Mouse (Mus musculus) ES-E14 (cell line): ENCODE results near the gene Plch1. TPM values are rescaled to one million over a fixed set of nuclear protein-coding genes. Genes with fewer than 3 reads are reported as not detected.

Source experiments
- DNase-seq: peaks from one replicate; pipeline ENCODE4 v3.0.0-alpha.2; 2013; ENCODE audit warnings: low read depth, low spot score
- H3K27ac ChIP-seq: 2 replicates; pipeline ENCODE4 v1.5.1; 2012; ENCODE audit warnings: low read depth, mild to moderate bottlenecking, low read length, moderate library complexity, mixed read lengths; ENCODE audit not compliant: poor library complexity, insufficient read depth, severe bottlenecking
- H3K36me3 ChIP-seq: 2 replicates; pipeline ENCODE4 v1.6.1; 2012; ENCODE audit warnings: mild to moderate bottlenecking, low read length, moderate library complexity, mixed read lengths; ENCODE audit not compliant: control insufficient read depth, poor library complexity, insufficient read depth, severe bottlenecking
- H3K4me1 ChIP-seq, 2 experiments: fragments of 150-350 bp in 1 of 2; sonication (generic) in 1 of 2; 2 replicates each; pipeline ENCODE4 v1.6.1; 2012; ENCODE audit warnings: low read length in 2 of 2, mild to moderate bottlenecking in 1 of 2, mixed read lengths in 1 of 2; ENCODE audit not compliant: control insufficient read depth in 2 of 2, insufficient read depth in 2 of 2, poor library complexity in 1 of 2
- H3K4me3 ChIP-seq, 2 experiments: fragments of 150-350 bp in 1 of 2; sonication (generic) in 1 of 2; 2 replicates each; pipeline ENCODE4 v1.5.1; 2012; ENCODE audit warnings: low read length in 2 of 2, low read depth in 1 of 2, mild to moderate bottlenecking in 1 of 2, mixed read lengths in 1 of 2; ENCODE audit not compliant: insufficient read depth in 1 of 2, poor library complexity in 1 of 2, severe bottlenecking in 1 of 2
- H3K9ac ChIP-seq: 2 replicates; pipeline ENCODE4 v1.6.1; 2012; ENCODE audit warnings: low read depth, mild to moderate bottlenecking, low read length, mixed read lengths; ENCODE audit not compliant: poor library complexity, insufficient read depth, severe bottlenecking
- H3K9me3 ChIP-seq: fragments of 150-350 bp; sonication (generic); 2 replicates; pipeline ENCODE4 v1.6.1; 2012; ENCODE audit warnings: low read depth, mild to moderate bottlenecking, low read length; ENCODE audit not compliant: control insufficient read depth, insufficient read depth
- CHD2 ChIP-seq: IDR thresholded peaks from 2 replicates; pipeline ENCODE4 v1.6.1; 2014; ENCODE audit warnings: mild to moderate bottlenecking, low read depth, low read length, inconsistent platforms
- HCFC1 ChIP-seq: IDR thresholded peaks from 2 replicates; pipeline ENCODE4 v1.6.1; 2012; ENCODE audit warnings: low read length, inconsistent platforms, borderline replicate concordance; ENCODE audit not compliant: insufficient read depth
- MAFK ChIP-seq: IDR thresholded peaks from 2 replicates; pipeline ENCODE4 v1.6.1; 2014; ENCODE audit warnings: mild to moderate bottlenecking, low read depth, low read length, inconsistent platforms; ENCODE audit not compliant: insufficient read depth
- ZC3H11A ChIP-seq: IDR thresholded peaks from 2 replicates; pipeline ENCODE4 v1.6.1; 2012; ENCODE audit warnings: low read depth, mild to moderate bottlenecking, inconsistent platforms, low read length, borderline replicate concordance
- ZNF384 ChIP-seq: IDR thresholded peaks from 2 replicates; pipeline ENCODE4 v1.6.1; 2012; ENCODE audit warnings: low read depth, low read length, inconsistent platforms
- in situ Hi-C, 2 experiments: fragments of 600-800 bp; cut with MboI; formaldehyde crosslinking; loops; one replicate each; pipeline ENCODE4 v1.15.1; 2025; ENCODE audit warnings: low sequenced_read_pairs in 2 of 2, inconsistent platforms in 1 of 2; ENCODE audit not compliant: unreplicated experiment in 2 of 2
- total RNA-seq: library from RNA; depleted of rRNA; stranded (reverse); fragments of 300-350 nt; gene quantifications from 2 replicates; pipeline ENCODE4 v1.2.3, GENCODE M21; 2012

Plch1 gene
- total RNA-seq, 1 experiment: 3.9 TPM

DNA sequence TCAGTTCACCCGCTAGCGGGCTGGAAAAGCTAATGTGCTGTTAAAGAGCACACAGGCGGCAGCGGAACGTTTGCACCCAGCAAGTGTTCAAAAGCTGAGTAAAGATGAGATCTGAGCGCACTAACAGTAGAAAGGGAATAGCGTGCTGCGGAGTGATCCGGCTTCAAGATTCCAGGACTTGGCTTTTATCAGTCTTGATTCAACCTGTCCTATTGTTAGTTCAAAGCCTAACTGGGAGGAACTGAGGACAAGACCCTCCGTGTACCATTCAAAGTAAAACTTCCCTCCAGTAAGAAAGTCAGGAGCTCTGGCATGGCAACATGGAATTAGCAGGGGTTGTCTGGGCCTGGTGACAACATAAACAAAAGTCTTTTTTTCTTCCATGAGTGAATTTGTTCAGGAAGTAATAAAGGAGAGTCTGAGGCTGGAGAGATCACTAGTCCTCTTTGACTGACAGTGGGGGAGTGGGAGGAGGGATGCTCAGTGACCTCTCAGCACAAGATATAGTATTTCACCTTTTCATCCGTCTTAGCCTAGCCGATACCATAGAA is 824 bp upstream of the Plch1 start:
- no peaks in the 10 kb centered on the region for H3K9me3 ChIP-seq
- TF ChIP-seq MAFK (no peak), CHD2 (no peak), ZC3H11A (no peak), HCFC1 (no peak), ZNF384 (no peak)
- H3K27ac ChIP-seq: no peak overlapping the region
- H3K4me1 ChIP-seq: no peaks in the 10 kb centered on the region
- peak; percentile 38 for DNase-seq
- H3K4me3 ChIP-seq: peak overlapping the region; percentile 35 to 70; a peak in 3 of 4 replicates
- no peak overlapping the region for H3K9ac ChIP-seq
- H3K36me3 ChIP-seq: no peaks in the 10 kb centered on the region
- in situ Hi-C loops: no loop called here

DNA sequence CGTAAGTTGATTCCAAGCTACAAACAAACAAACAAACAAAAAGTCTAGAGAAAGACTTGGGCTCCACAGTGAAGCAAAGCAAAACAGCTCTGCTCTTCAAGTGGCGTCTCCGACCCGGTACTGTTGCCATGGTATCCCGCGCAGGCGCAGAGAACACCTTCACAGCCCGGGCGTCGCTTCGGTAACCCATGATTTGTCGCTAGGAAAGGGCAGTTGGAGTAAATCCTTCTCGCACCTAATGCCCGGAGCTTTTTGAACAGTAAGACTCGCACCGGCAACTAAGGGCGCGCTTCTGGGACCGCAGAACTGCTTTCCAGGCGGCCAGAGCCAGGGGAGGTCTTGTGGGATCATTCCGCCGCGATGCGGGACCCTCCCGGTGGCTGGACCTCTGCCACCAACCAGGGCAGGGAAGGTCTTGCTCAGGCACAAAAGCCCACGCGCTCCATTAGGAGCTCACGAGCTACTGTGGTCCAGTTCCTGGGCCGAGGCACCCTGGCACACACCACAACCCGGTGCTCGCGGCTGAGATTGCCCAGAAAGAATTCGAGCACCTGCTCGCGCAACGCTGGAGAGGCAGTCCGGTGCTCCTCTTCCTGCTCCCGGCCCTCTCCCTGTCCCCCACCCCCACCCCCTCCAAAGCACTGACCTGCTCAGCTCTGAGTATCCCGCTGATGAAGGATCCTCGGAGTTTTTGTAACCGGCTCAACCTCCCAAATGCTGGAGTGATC is 527 bp downstream of the Plch1 start:
- in situ Hi-C loops: no loop called here
- TF ChIP-seq CHD2 (no peak), MAFK (no peak), HCFC1 (no peak), ZNF384 (no peak), ZC3H11A (no peak)
- Histone ChIP-seq H3K4me1 (no peaks in the 10 kb centered on the region), H3K9ac (peak overlapping the region; percentile 80), H3K9me3 (no peaks in the 10 kb centered on the region), H3K4me3 (peak overlapping the region; percentile 70 to 77), H3K27ac (no peak overlapping the region), H3K36me3 (no peaks in the 10 kb centered on the region)
- peak; percentile 74 for DNase-seq

DNA sequence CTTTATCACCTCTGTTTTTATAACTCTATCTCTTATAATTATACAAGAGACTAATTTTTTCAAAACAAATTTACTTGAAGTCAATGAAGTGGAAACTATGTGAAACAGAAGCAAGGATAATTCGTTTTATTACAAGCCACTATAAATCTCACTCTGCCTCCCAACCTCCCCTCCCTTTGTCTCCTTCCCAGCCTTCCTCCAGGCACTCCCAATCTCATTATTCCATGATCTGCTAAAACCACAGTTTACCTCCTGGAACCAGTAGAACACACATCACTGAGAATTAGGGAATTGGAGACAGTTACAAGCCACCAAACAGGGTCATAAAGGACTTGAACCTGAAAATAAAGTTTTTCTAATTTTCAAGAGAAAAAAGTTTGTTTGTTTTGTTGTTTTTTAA is 2.1 kb downstream of the Plch1 start:
- no peak for DNase-seq
- H3K9me3 ChIP-seq: no peaks in the 10 kb centered on the region
- H3K36me3 ChIP-seq: no peaks in the 10 kb centered on the region
- in situ Hi-C loops: no loop called here
- no peaks in the 10 kb centered on the region for H3K4me1 ChIP-seq
- H3K27ac ChIP-seq: no peak overlapping the region
- H3K9ac ChIP-seq: no peak overlapping the region
- H3K4me3 ChIP-seq: no peak overlapping the region
- TF ChIP-seq HCFC1: no peak
- no peak for TF ChIP-seq MAFK
- TF ChIP-seq CHD2: no peak
- TF ChIP-seq ZNF384: no peak
- TF ChIP-seq ZC3H11A: no peak

DNA sequence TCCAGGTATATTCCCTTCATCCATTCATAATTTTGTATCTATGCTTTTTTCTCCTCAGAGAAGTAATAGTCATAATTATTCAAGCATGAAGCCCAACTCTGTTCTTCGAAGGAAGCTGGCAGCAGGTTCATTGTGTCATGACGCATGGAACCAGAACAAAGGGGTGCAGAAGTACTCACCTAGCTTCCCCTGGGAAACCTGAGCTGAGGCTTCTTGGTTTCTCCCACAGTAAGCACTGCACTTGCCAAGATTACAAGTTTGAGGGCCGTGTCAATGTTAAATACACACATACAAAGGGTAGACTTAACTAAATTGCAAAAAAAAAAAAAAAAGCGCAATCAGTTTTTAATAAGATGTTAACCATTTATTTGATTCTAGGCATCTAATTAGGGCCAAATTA is 3.0 kb downstream of the Plch1 start:
- no peaks in the 10 kb centered on the region for H3K4me1 ChIP-seq

More for the DNA sequence above, 3.0 kb downstream of the Plch1 start:
- in situ Hi-C loops: no loop called here
- H3K36me3 ChIP-seq: no peaks in the 10 kb centered on the region
- DNase-seq: no peak
- no peak overlapping the region for H3K9ac ChIP-seq
- H3K27ac ChIP-seq: no peak overlapping the region
- no peak overlapping the region for H3K4me3 ChIP-seq
- no peak for TF ChIP-seq ZNF384
- TF ChIP-seq HCFC1: no peak
- TF ChIP-seq MAFK: no peak
- TF ChIP-seq ZC3H11A: no peak
- no peak for TF ChIP-seq CHD2
- H3K9me3 ChIP-seq: no peaks in the 10 kb centered on the region
